Mouse (Mus musculus): ENCODE measurements around the gene Elac2. TPM values are rescaled to one million over a fixed set of nuclear protein-coding genes. Genes with fewer than 3 reads are reported as not detected.

Elac2 gene
- total and polyA plus RNA-seq, 3 experiments = 73.1 to 112 (median 90.4) TPM

GRCm38 (mm10) chr11:64956962-64957729, 21.7 kb upstream of the Elac2 start:
- Histone ChIP-seq H3K27me3 (ENCODE audit: control insufficient read depth in 1 of 2, insufficient read depth in 2 of 2, low read length in 2 of 2) (0 out of 4 replicates have a peak, but pooled peaks cover 0 to 2% of the 10 kb centered on the region in 2 experiments), H3K79me2 (ENCODE audit: control insufficient read depth, insufficient read depth, low read length, poor library complexity) (no peaks in the 10 kb centered on the region), H3K4me3 (ENCODE audit: control insufficient read depth in 1 of 2, insufficient read depth in 1 of 2, low read depth in 2 of 2, low read length in 2 of 2) (no peak overlapping the region), H3K9me3 (replicated peaks; ENCODE audit: insufficient read depth, low read length) (no peaks in the 10 kb centered on the region), H3K36me3 (ENCODE audit: control insufficient read depth in 1 of 2, insufficient read depth in 2 of 2, low read length in 2 of 2) (no peaks in the 10 kb centered on the region), H3K27ac (ENCODE audit: control insufficient read depth, low read depth, low read length) (no peak overlapping the region), H3K9ac (ENCODE audit: control insufficient read depth, low read depth, low read length, poor library complexity, severe bottlenecking) (no peak overlapping the region), H3K4me1 (ENCODE audit: control insufficient read depth in 1 of 2, insufficient read depth in 2 of 2, low read length in 2 of 2) (no peaks in the 10 kb centered on the region)
- TF ChIP-seq NRF1 (IDR thresholded peaks at IDR 0.05; ENCODE audit: insufficient read depth, low read depth, low read length, poor library complexity, severe bottlenecking) (no peak), CTCF (IDR thresholded peaks at IDR 0.05 in 2 of 3, conservative IDR thresholded peaks at IDR 0.05 in 1 of 3; ENCODE audit: control insufficient read depth in 1 of 3, insufficient read depth in 1 of 3, low read depth in 2 of 3, low read length in 3 of 3, poor library complexity in 1 of 3, severe bottlenecking in 1 of 3) (no peak), TBP (IDR thresholded peaks at IDR 0.05; ENCODE audit: low read depth, low read length) (no peak), UBTF (IDR thresholded peaks at IDR 0.05; ENCODE audit: borderline replicate concordance, insufficient read depth, low read depth, low read length) (no peak), SIN3A (IDR thresholded peaks at IDR 0.05; ENCODE audit: low read length) (no peak), ZNF384 (IDR thresholded peaks at IDR 0.05; ENCODE audit: low read depth, low read length) (no peak), MEF2A (IDR thresholded peaks at IDR 0.05; ENCODE audit: extremely low read depth, insufficient replicate concordance, low read depth, low read length, poor library complexity, severe bottlenecking) (no peak), MAX (IDR thresholded peaks at IDR 0.05; ENCODE audit: low read length) (no peak), TAL1 (IDR thresholded peaks at IDR 0.05; ENCODE audit: low read length) (no peak), HCFC1 (IDR thresholded peaks at IDR 0.05; ENCODE audit: low read depth, low read length) (no peak)
- DNase-seq (ENCODE audit: low read depth, low spot score) = no peak

DNA sequence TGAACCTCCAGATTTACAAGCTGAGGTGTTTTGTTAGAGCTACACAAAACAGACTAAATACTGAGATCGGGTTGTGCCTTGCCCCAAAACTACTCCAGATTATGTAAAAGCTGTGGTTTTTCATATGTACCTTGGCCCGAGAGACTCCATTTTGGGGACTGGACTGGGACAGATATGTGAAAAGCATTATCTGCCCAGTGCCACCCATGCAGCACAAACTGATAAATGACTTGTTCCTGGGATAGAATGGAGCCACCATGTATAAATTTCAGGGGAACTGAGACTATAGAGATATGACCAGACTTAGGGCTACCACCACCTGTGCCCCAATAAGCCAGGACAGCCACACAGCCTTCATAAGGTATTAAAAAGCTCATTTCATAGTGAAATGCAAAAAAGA, 16.2 kb upstream of the Elac2 start:
- no peaks in the 10 kb centered on the region for H3K4me1 ChIP-seq (ENCODE audit: control insufficient read depth in 1 of 2, insufficient read depth in 2 of 2, low read length in 2 of 2)
- H3K36me3 ChIP-seq (ENCODE audit: control insufficient read depth in 1 of 2, insufficient read depth in 2 of 2, low read length in 2 of 2) = no peaks in the 10 kb centered on the region
- H3K79me2 ChIP-seq (ENCODE audit: control insufficient read depth, insufficient read depth, low read length, poor library complexity) = no peaks in the 10 kb centered on the region
- H3K9me3 ChIP-seq (replicated peaks; ENCODE audit: insufficient read depth, low read length) = no peaks in the 10 kb centered on the region
- H3K9ac ChIP-seq (ENCODE audit: control insufficient read depth, low read depth, low read length, poor library complexity, severe bottlenecking) = no peak overlapping the region
- TF ChIP-seq JUND (IDR thresholded peaks at IDR 0.05; ENCODE audit: low read depth, low read length) (no peak), EP300 (IDR thresholded peaks at IDR 0.05; ENCODE audit: low read depth in 1 of 2, low read length in 2 of 2) (no peak), ETS1 (IDR thresholded peaks at IDR 0.05; ENCODE audit: low read depth, low read length) (no peak), NRF1 (IDR thresholded peaks at IDR 0.05; ENCODE audit: insufficient read depth, low read depth, low read length, poor library complexity, severe bottlenecking) (no peak), ELF1 (IDR thresholded peaks at IDR 0.05; ENCODE audit: low read depth, low read length) (no peak), RAD21 (IDR thresholded peaks at IDR 0.05; ENCODE audit: low read depth, low read length) (no peak), POLR2AphosphoS5 (IDR thresholded peaks at IDR 0.05; ENCODE audit: borderline replicate concordance, low read depth, low read length) (no peak)
- H3K27me3 ChIP-seq (ENCODE audit: control insufficient read depth in 1 of 2, insufficient read depth in 2 of 2, low read length in 2 of 2) = 0 out of 4 replicates have a peak, but pooled peaks cover 0 to 2% of the 10 kb centered on the region in 2 experiments
- no peak for DNase-seq (ENCODE audit: low read depth, low spot score)
- no peak overlapping the region for H3K27ac ChIP-seq (ENCODE audit: control insufficient read depth, low read depth, low read length)
- H3K4me3 ChIP-seq (ENCODE audit: control insufficient read depth in 1 of 2, insufficient read depth in 1 of 2, low read depth in 2 of 2, low read length in 2 of 2) = no peak overlapping the region

Measured in MEL (cell line).